Mouse (Mus musculus) small intestine, adult 2 months (tissue): ENCODE results near the gene Krt10. TPM values are rescaled to one million over a fixed set of nuclear protein-coding genes. Genes with fewer than 3 reads are reported as not detected.

Experiments used
- H3K27ac ChIP-seq: fragments of 200-500 bp; 2 replicates; pipeline ENCODE4 v1.5.1; 2012; ENCODE audit warnings: low read depth, low read length, control low read depth, inconsistent platforms; ENCODE audit not compliant: insufficient read depth
- H3K27me3 ChIP-seq: fragments of 200-500 bp; 2 replicates; pipeline ENCODE4 v1.6.1; 2012; ENCODE audit warnings: mild to moderate bottlenecking, moderate library complexity, low read length, inconsistent platforms; ENCODE audit not compliant: control insufficient read depth, insufficient read depth
- H3K36me3 ChIP-seq: fragments of 200-500 bp; 2 replicates; pipeline ENCODE4 v1.6.1; 2012; ENCODE audit warnings: mild to moderate bottlenecking, low read length, control low read depth, inconsistent platforms; ENCODE audit not compliant: control insufficient read depth, insufficient read depth
- H3K4me1 ChIP-seq: fragments of 200-500 bp; 2 replicates; pipeline ENCODE4 v1.6.1; 2012; ENCODE audit warnings: low read length, inconsistent platforms, mixed read lengths; ENCODE audit not compliant: control insufficient read depth, insufficient read depth, insufficient read length
- H3K4me3 ChIP-seq: fragments of 200-500 bp; 2 replicates; pipeline ENCODE4 v1.5.1; 2012; ENCODE audit warnings: low read depth, mild to moderate bottlenecking, control low read depth, inconsistent platforms, low read length, moderate library complexity
- CTCF ChIP-seq: fragments of 200-500 bp; IDR thresholded peaks from 2 replicates; pipeline ENCODE4 v1.5.1; 2012; ENCODE audit warnings: low read depth, mild to moderate bottlenecking, control low read depth, inconsistent platforms, low read length, moderate library complexity, mixed read lengths; ENCODE audit not compliant: insufficient replicate concordance, insufficient read length; ENCODE audit errors: extremely low read depth
- POLR2A ChIP-seq: fragments of 200-500 bp; IDR thresholded peaks from 2 replicates; pipeline ENCODE4 v1.6.1; 2012; ENCODE audit warnings: low read depth, mild to moderate bottlenecking, control low read depth, inconsistent platforms, low read length, moderate library complexity
- WGBS: fragments of 180-500 bp; shearing (Covaris S2); methylation state at CpG from one replicate; pipeline ENCODE4 v1.1.7; 2018; 5-methylcytosine and 5-hydroxymethylcytosine counted together
- polyA plus RNA-seq: library from polyadenylated mRNA; depleted of rRNA; stranded (reverse); fragments of >200 nt; gene quantifications from 2 replicates; pipeline ENCODE4 v1.2.3, GENCODE M21; 2012

Krt10 gene
- polyA plus RNA-seq, 1 experiment, result 0.15 TPM

GRCm38 (mm10) chr11:99396661-99397060 lies 7.5 kb upstream of the Krt10 start:
- TF ChIP-seq POLR2A, result no peak
- no peak for TF ChIP-seq CTCF
- H3K4me1 ChIP-seq, result peaks cover 3% of the 10 kb centered on the region; the same call in 1 of the 2 replicates
- H3K27ac ChIP-seq, result no peak overlapping the region
- H3K36me3 ChIP-seq, result no peaks in the 10 kb centered on the region
- 85% methylated on average over 2 of the region's 2 CpGs for WGBS
- no peaks in the 10 kb centered on the region for H3K27me3 ChIP-seq
- no peak overlapping the region for H3K4me3 ChIP-seq

GRCm38 (mm10) chr11:99396034-99396433 lies 6.9 kb upstream of the Krt10 start:
- TF ChIP-seq POLR2A, result no peak
- TF ChIP-seq CTCF, result no peak
- Histone ChIP-seq H3K27ac (no peak overlapping the region), H3K4me1 (peaks cover 3% of the 10 kb centered on the region; the same call in 1 of the 2 replicates), H3K36me3 (no peaks in the 10 kb centered on the region), H3K4me3 (no peak overlapping the region), H3K27me3 (no peaks in the 10 kb centered on the region)
- 55% methylated on average over 3 of the region's 3 CpGs for WGBS

DNA sequence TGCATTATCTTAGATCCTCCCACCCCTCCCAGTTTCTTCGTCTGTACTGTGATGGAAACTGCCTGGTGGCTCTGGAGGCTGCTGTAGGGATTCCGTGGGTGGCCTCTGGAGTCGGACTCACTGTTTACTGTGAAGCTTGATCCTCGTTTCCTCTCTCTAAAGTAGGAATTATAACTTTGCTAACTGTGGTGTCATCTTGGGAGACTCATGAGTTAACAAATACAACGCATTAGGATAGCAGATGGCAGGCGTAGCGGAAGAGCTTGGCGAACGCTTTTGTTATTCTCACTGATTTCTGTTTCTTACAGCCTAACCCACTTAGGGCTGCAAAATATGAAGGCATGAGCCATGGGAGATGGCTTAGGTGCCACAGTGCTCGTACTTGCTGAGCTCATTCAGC lies 3.3 kb upstream of the Krt10 start:
- no peaks in the 10 kb centered on the region for H3K36me3 ChIP-seq
- 66% methylated on average over 10 of the region's 10 CpGs for WGBS
- no peaks in the 10 kb centered on the region for H3K4me1 ChIP-seq
- TF ChIP-seq CTCF (no peak), POLR2A (no peak)
- H3K4me3 ChIP-seq, result no peak overlapping the region
- H3K27ac ChIP-seq, result no peak overlapping the region
- no peaks in the 10 kb centered on the region for H3K27me3 ChIP-seq

- Histone ChIP-seq H3K4me3 (no peak overlapping the region), H3K4me1 (no peaks in the 10 kb centered on the region), H3K27ac (no peak overlapping the region), H3K27me3 (no peaks in the 10 kb centered on the region), H3K36me3 (no peaks in the 10 kb centered on the region)
- 79% methylated on average over 6 of the region's 6 CpGs for WGBS
- TF ChIP-seq CTCF (no peak), POLR2A (no peak)
Measured at GRCm38 (mm10) chr11:99391375-99391774, 2.2 kb upstream of the Krt10 start.

DNA sequence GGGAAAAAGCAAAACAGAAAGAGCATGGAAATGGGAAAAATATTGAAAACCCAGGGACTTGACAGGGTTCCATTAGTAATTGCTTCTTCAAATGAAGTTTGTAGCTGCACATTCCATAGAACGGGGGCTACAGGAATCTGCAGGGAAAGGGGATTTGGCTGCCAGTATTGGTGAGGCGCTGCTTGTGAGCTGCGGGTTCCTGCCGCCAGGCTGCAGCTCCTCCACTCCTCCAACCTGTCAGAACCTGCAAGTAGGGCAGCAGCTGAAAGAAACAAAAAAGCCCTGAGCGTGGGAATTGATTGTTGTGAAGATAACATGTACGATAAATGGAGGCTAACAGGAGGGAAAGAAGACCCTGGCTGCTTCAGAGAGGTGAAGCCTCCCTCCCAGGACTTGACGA lies 1.7 kb upstream of the Krt10 start:
- H3K36me3 ChIP-seq, result no peaks in the 10 kb centered on the region
- no peaks in the 10 kb centered on the region for H3K4me1 ChIP-seq
- no peak overlapping the region for H3K4me3 ChIP-seq
- no peaks in the 10 kb centered on the region for H3K27me3 ChIP-seq
- 67% methylated on average over 7 of the region's 7 CpGs for WGBS
- TF ChIP-seq CTCF, result no peak
- H3K27ac ChIP-seq, result no peak overlapping the region

DNA sequence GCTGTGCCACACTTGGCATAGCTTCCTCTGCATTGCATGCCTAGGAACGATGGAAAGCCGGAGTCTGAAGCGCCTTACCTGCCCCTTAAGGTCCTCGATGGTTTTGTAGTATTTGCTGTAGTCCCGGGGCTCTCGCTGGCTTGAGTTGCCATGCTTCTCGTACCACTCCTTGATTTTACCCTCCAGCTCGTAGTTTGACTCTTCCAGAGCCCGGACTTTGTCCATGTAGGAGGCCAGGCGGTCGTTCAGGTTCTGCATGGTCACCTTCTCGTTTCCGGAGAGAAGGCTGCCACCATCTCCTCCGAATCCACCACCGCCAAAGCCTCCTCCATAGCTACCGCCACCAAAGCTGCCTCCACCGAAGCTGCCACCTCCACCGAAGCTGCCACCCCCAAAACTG lies 503 bp downstream of the Krt10 start:
- TF ChIP-seq CTCF, result no peak
- TF ChIP-seq POLR2A, result no peak
- Histone ChIP-seq H3K4me3 (no peak overlapping the region), H3K36me3 (no peaks in the 10 kb centered on the region), H3K27ac (no peak overlapping the region), H3K4me1 (no peaks in the 10 kb centered on the region), H3K27me3 (no peaks in the 10 kb centered on the region)
- WGBS, result 83% methylated on average over 18 of the region's 18 CpGs

DNA sequence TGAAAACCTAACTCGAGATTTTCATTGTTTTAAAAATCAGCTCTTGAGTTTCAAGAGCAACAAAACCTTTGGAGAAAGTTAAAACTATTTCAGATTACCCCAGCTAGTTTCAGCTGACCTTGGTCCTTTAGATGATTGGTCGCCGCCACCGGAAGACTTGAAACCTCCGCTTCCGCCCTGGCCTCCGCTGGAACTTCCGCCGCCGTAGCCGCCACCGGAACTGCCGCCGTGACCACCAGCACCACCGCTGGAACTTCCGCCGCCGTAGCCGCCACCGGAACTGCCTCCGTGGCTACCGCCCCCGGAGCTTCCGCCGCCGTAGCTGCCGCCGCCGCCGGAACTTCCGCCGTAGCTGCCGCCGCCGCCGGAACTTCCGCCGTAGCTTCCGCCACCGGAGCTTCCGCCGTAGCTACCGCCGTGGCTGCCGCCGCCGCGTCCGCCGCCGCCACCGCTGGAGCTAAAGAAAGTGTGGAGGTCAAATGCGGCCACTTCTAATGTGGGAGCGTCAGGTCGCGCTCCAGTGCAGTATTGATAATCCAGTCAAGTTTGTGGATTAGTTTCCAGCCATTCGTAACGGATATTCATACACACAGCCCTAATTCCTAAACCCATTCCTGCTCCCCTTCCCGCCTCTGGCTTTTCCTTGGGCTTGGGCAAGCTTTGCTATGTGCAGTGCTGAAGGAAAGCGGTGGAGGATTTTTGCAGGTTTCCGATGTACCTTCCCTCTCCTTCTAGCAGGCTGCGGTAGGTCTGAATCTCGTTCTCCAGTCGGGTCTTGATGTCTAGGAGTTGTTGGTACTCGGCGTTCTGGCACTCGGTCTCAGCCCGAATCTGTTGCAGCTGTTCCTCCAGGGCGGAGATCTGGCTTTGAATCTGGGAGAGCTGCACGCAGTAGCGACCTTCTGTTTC lies 3.1 kb downstream of the Krt10 start:
- Histone ChIP-seq H3K36me3 (no peaks in the 10 kb centered on the region), H3K27ac (peak overlapping the region; percentile 77), H3K4me3 (peak overlapping the region; percentile 68), H3K27me3 (no peaks in the 10 kb centered on the region), H3K4me1 (no peaks in the 10 kb centered on the region)
- 1% methylated on average over 70 of the region's 71 CpGs for WGBS
- TF ChIP-seq CTCF (no peak), POLR2A (peak; percentile 78)
